Mouse (Mus musculus): Measurements from ENCODE around the gene P4ha1. TPM values are rescaled to one million over a fixed set of nuclear protein-coding genes. Genes with fewer than 3 reads are reported as not detected.

The P4ha1 gene
- polyA plus RNA-seq, 1 experiment from 2014 or later = 54.8 TPM

DNA sequence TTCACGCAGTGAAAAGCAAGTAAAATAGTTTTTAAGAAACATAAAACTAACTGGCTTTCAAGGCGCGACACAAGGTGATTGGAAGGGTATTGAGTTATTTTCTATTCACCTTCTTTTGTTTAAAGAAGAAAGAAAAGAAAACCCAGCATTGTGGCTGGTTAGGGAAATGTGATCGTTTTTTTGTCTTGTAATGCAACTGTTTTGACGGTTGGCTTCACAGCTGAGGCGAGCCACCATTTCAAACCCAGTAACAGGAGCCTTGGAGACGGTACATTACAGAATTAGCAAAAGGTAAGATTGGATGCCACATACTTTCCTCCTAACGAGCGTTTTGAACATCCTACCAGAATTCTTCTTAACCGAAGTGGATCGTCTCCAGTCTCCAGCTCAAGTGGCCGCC lies 31.0 kb downstream of the P4ha1 start:
- Histone ChIP-seq H3K4me2 (no peak overlapping the region), H3K9ac (ENCODE audit: low read depth, low read length) (no peak overlapping the region), H3K4me3 (ENCODE audit: low read depth, low read length) (no peak overlapping the region), H3K9me3 (replicated peaks; ENCODE audit: control insufficient read depth, low read length) (no peaks in the 10 kb centered on the region), H3K27ac (ENCODE audit: low read depth, low read length) (no peak overlapping the region), H3K36me3 (ENCODE audit: control insufficient read depth, insufficient read depth, low read length) (peaks cover 33% of the 10 kb centered on the region), H3K4me1 (ENCODE audit: control insufficient read depth, insufficient read depth, low read length) (no peaks in the 10 kb centered on the region), H3K27me3 (ENCODE audit: control insufficient read depth, insufficient read depth, low read length) (no peaks in the 10 kb centered on the region)
- 92% methylated on average over 12 of the region's 12 CpGs for WGBS (ENCODE audit: insufficient replicate concordance)
- no peak for ATAC-seq (replicated peaks; ENCODE audit: insufficient number of reproducible peaks, low FRiP score, low TSS enrichment)

DNA sequence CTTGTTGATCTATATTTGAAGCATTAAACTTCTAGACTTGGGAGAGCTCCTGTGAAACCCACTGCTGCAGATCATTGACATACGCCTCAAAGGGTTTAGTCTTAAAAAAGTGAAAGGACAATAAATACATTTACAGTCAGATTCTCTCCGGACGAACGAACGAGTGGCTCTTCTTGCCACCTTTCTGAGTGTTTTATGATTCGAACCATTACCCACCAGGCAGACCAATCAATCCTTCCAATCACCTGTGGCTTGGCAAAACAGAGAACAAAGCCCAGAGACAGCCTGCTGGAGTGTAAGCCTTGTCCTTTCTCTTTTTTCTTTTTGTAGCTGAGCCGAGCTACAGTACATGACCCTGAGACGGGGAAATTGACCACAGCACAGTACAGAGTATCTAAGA lies 31.9 kb downstream of the P4ha1 start:
- 86% methylated on average over 8 of the region's 8 CpGs for WGBS (ENCODE audit: insufficient replicate concordance)
- Histone ChIP-seq H3K36me3 (ENCODE audit: control insufficient read depth, insufficient read depth, low read length) (peaks cover 31% of the 10 kb centered on the region), H3K4me1 (ENCODE audit: control insufficient read depth, insufficient read depth, low read length) (no peaks in the 10 kb centered on the region)

DNA sequence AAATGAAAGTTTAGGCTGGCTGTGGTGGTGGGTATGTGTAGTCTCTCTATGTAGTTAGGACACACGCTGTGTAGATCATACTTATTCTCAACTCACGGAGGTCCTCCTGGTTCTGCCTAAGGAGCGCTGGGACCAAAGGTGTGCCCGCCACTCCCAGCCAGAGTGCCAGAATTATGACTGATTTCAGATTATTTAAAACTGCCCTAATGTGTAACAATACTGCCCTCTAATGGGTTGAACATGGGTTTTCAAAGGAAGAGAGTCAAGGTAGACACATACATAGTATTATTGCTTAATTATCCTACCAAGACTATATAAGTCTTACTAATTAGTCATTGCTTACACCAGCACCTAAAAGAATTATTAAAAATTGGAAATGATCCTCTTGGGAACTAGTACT lies 35.6 kb downstream of the P4ha1 start:
- Histone ChIP-seq H3K4me1 (ENCODE audit: control insufficient read depth, insufficient read depth, low read length) (no peaks in the 10 kb centered on the region), H3K4me3 (ENCODE audit: low read depth, low read length) (no peak overlapping the region), H3K27ac (ENCODE audit: low read depth, low read length) (no peak overlapping the region), H3K4me2 (no peak overlapping the region), H3K36me3 (ENCODE audit: control insufficient read depth, insufficient read depth, low read length) (peaks cover 28% of the 10 kb centered on the region), H3K9ac (ENCODE audit: low read depth, low read length) (no peak overlapping the region), H3K27me3 (ENCODE audit: control insufficient read depth, insufficient read depth, low read length) (no peaks in the 10 kb centered on the region), H3K9me3 (replicated peaks; ENCODE audit: control insufficient read depth, low read length) (no peaks in the 10 kb centered on the region)
- WGBS (ENCODE audit: insufficient replicate concordance) = 93% methylated on average over 4 of the region's 4 CpGs
- no peak for ATAC-seq (replicated peaks; ENCODE audit: insufficient number of reproducible peaks, low FRiP score, low TSS enrichment)

More for the DNA sequence above, 31.9 kb downstream of the P4ha1 start:
- H3K4me3 ChIP-seq (ENCODE audit: low read depth, low read length) = no peak overlapping the region
- no peak overlapping the region for H3K9ac ChIP-seq (ENCODE audit: low read depth, low read length)
- H3K4me2 ChIP-seq = no peak overlapping the region
- H3K27me3 ChIP-seq (ENCODE audit: control insufficient read depth, insufficient read depth, low read length) = no peaks in the 10 kb centered on the region
- no peak for ATAC-seq (replicated peaks; ENCODE audit: insufficient number of reproducible peaks, low FRiP score, low TSS enrichment)
- no peaks in the 10 kb centered on the region for H3K9me3 ChIP-seq (replicated peaks; ENCODE audit: control insufficient read depth, low read length)
- H3K27ac ChIP-seq (ENCODE audit: low read depth, low read length) = no peak overlapping the region

GRCm38 (mm10) chr10:59363208-59363607 lies 40.1 kb downstream of the P4ha1 start:
- Histone ChIP-seq H3K27me3 (ENCODE audit: control insufficient read depth, insufficient read depth, low read length) (no peaks in the 10 kb centered on the region), H3K27ac (ENCODE audit: low read depth, low read length) (no peak overlapping the region), H3K9ac (ENCODE audit: low read depth, low read length) (no peak overlapping the region), H3K36me3 (ENCODE audit: control insufficient read depth, insufficient read depth, low read length) (peaks cover 25% of the 10 kb centered on the region), H3K9me3 (replicated peaks; ENCODE audit: control insufficient read depth, low read length) (no peaks in the 10 kb centered on the region), H3K4me2 (no peak overlapping the region), H3K4me3 (ENCODE audit: low read depth, low read length) (no peak overlapping the region), H3K4me1 (ENCODE audit: control insufficient read depth, insufficient read depth, low read length) (no peaks in the 10 kb centered on the region)
- no peak for ATAC-seq (replicated peaks; ENCODE audit: insufficient number of reproducible peaks, low FRiP score, low TSS enrichment)
- WGBS (ENCODE audit: insufficient replicate concordance) = 68% methylated on average over 2 of the region's 2 CpGs

DNA sequence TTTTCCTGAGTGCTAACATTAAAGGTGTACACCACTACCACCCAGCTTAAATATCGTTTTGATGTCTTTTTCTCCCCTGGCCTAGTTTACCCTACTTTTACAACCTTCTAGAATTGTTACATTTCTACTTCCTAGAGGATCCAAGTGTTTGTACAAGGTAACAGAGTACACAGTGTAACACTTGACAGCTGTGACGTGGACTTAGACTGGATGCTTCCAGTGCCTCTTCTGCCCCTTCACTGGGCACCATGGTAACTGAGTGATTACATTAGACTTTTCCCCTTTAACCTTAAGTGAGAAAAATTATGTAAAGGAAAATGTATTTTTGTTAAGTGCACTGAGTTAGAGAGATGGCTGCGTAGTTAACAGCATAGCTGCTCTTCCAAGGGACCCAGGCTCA lies 41.5 kb downstream of the P4ha1 start:
- Histone ChIP-seq H3K27me3 (ENCODE audit: control insufficient read depth, insufficient read depth, low read length) (no peaks in the 10 kb centered on the region), H3K4me2 (no peak overlapping the region), H3K4me3 (ENCODE audit: low read depth, low read length) (no peak overlapping the region), H3K4me1 (ENCODE audit: control insufficient read depth, insufficient read depth, low read length) (no peaks in the 10 kb centered on the region), H3K9ac (ENCODE audit: low read depth, low read length) (no peak overlapping the region), H3K9me3 (replicated peaks; ENCODE audit: control insufficient read depth, low read length) (no peaks in the 10 kb centered on the region), H3K27ac (ENCODE audit: low read depth, low read length) (no peak overlapping the region), H3K36me3 (ENCODE audit: control insufficient read depth, insufficient read depth, low read length) (peaks cover 29% of the 10 kb centered on the region)
- ATAC-seq (replicated peaks; ENCODE audit: insufficient number of reproducible peaks, low FRiP score, low TSS enrichment) = no peak
- WGBS (ENCODE audit: insufficient replicate concordance) = 84% methylated on average over 3 of the region's 3 CpGs

- ATAC-seq (replicated peaks; ENCODE audit: insufficient number of reproducible peaks, low FRiP score, low TSS enrichment) = no peak
- Histone ChIP-seq H3K9me3 (replicated peaks; ENCODE audit: control insufficient read depth, low read length) (no peaks in the 10 kb centered on the region), H3K4me1 (ENCODE audit: control insufficient read depth, insufficient read depth, low read length) (no peaks in the 10 kb centered on the region), H3K9ac (ENCODE audit: low read depth, low read length) (no peak overlapping the region), H3K36me3 (ENCODE audit: control insufficient read depth, insufficient read depth, low read length) (peaks cover 30% of the 10 kb centered on the region), H3K27ac (ENCODE audit: low read depth, low read length) (no peak overlapping the region), H3K27me3 (ENCODE audit: control insufficient read depth, insufficient read depth, low read length) (no peaks in the 10 kb centered on the region), H3K4me3 (ENCODE audit: low read depth, low read length) (no peak overlapping the region), H3K4me2 (no peak overlapping the region)
- WGBS (ENCODE audit: insufficient replicate concordance) = 90% methylated on average over 5 of the region's 5 CpGs
Measured at GRCm38 (mm10) chr10:59365804-59366589, 42.9 kb downstream of the P4ha1 start.

DNA sequence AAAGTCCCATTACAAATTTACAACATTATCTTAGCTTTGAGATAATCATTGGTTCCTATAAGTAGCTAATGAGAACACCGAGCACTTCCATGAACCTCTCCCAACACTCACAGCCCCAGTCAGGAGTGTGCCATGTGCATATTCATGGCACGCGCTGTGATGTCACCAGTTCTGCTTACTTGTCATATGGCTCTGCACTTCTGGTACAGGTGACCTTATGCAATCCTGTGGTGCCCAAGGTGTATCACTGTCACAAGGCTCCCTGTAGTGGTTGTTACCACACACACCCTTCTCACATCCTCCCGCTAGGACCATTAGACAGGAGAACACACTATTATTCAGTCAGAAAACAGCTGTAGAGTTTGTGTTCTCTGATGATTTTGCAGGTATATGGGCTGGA lies 43.6 kb downstream of the P4ha1 start:
- H3K27ac ChIP-seq (ENCODE audit: low read depth, low read length) = no peak overlapping the region
- no peak for ATAC-seq (replicated peaks; ENCODE audit: insufficient number of reproducible peaks, low FRiP score, low TSS enrichment)
- 96% methylated on average over 4 of the region's 4 CpGs for WGBS (ENCODE audit: insufficient replicate concordance)

DNA sequence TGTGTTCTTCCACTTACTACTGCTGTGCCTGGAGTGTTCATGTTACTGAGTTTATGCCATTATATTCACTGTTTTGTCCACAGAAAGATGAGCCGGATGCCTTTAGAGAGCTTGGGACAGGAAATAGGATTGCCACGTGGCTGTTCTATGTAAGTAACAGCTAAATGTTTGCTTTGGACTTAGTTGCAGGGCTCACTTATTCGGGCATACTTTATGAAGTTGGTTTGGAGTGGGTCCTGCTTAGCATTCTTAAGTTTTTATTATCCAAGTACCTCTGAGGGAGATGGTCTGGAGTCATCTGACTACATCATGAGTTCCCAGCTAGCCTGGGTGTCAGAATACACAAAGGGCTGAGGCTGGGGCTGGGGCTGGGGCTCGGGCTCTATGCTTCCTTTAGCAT lies 44.1 kb downstream of the P4ha1 start:
- H3K27ac ChIP-seq (ENCODE audit: low read depth, low read length) = no peak overlapping the region
- H3K36me3 ChIP-seq (ENCODE audit: control insufficient read depth, insufficient read depth, low read length) = peaks cover 30% of the 10 kb centered on the region
- no peaks in the 10 kb centered on the region for H3K4me1 ChIP-seq (ENCODE audit: control insufficient read depth, insufficient read depth, low read length)
- H3K27me3 ChIP-seq (ENCODE audit: control insufficient read depth, insufficient read depth, low read length) = no peaks in the 10 kb centered on the region
- no peak overlapping the region for H3K4me3 ChIP-seq (ENCODE audit: low read depth, low read length)
- H3K9ac ChIP-seq (ENCODE audit: low read depth, low read length) = no peak overlapping the region
- no peak overlapping the region for H3K4me2 ChIP-seq
- H3K9me3 ChIP-seq (replicated peaks; ENCODE audit: control insufficient read depth, low read length) = no peaks in the 10 kb centered on the region
- ATAC-seq (replicated peaks; ENCODE audit: insufficient number of reproducible peaks, low FRiP score, low TSS enrichment) = no peak
- 73% methylated on average over 4 of the region's 4 CpGs for WGBS (ENCODE audit: insufficient replicate concordance)

More for the DNA sequence above, 43.6 kb downstream of the P4ha1 start:
- no peaks in the 10 kb centered on the region for H3K4me1 ChIP-seq (ENCODE audit: control insufficient read depth, insufficient read depth, low read length)
- H3K9ac ChIP-seq (ENCODE audit: low read depth, low read length) = no peak overlapping the region
- H3K4me2 ChIP-seq = no peak overlapping the region
- no peaks in the 10 kb centered on the region for H3K27me3 ChIP-seq (ENCODE audit: control insufficient read depth, insufficient read depth, low read length)
- no peaks in the 10 kb centered on the region for H3K9me3 ChIP-seq (replicated peaks; ENCODE audit: control insufficient read depth, low read length)
- peaks cover 30% of the 10 kb centered on the region for H3K36me3 ChIP-seq (ENCODE audit: control insufficient read depth, insufficient read depth, low read length)
- H3K4me3 ChIP-seq (ENCODE audit: low read depth, low read length) = no peak overlapping the region

GRCm38 (mm10) chr10:59368729-59369128 lies 45.6 kb downstream of the P4ha1 start:
- WGBS (ENCODE audit: insufficient replicate concordance) = 87% methylated on average over 8 of the region's 8 CpGs
- Histone ChIP-seq H3K27ac (ENCODE audit: low read depth, low read length) (no peak overlapping the region), H3K27me3 (ENCODE audit: control insufficient read depth, insufficient read depth, low read length) (no peaks in the 10 kb centered on the region), H3K4me3 (ENCODE audit: low read depth, low read length) (no peak overlapping the region), H3K9ac (ENCODE audit: low read depth, low read length) (no peak overlapping the region), H3K9me3 (replicated peaks; ENCODE audit: control insufficient read depth, low read length) (no peaks in the 10 kb centered on the region), H3K36me3 (ENCODE audit: control insufficient read depth, insufficient read depth, low read length) (peaks cover 29% of the 10 kb centered on the region; the same call in 1 of the 2 replicates), H3K4me2 (no peak overlapping the region), H3K4me1 (ENCODE audit: control insufficient read depth, insufficient read depth, low read length) (no peaks in the 10 kb centered on the region)
- no peak for ATAC-seq (replicated peaks; ENCODE audit: insufficient number of reproducible peaks, low FRiP score, low TSS enrichment)
